Mouse (Mus musculus) thymus, postnatal 10 days (tissue): ENCODE results near the gene Tagap.

Experiments used
- DNase-seq, 2 experiments: peaks; one replicate each; pipeline ENCODE4 v3.0.0; 2021; ENCODE audit warnings: low spot score in 2 of 2

Gene Tagap

DNA sequence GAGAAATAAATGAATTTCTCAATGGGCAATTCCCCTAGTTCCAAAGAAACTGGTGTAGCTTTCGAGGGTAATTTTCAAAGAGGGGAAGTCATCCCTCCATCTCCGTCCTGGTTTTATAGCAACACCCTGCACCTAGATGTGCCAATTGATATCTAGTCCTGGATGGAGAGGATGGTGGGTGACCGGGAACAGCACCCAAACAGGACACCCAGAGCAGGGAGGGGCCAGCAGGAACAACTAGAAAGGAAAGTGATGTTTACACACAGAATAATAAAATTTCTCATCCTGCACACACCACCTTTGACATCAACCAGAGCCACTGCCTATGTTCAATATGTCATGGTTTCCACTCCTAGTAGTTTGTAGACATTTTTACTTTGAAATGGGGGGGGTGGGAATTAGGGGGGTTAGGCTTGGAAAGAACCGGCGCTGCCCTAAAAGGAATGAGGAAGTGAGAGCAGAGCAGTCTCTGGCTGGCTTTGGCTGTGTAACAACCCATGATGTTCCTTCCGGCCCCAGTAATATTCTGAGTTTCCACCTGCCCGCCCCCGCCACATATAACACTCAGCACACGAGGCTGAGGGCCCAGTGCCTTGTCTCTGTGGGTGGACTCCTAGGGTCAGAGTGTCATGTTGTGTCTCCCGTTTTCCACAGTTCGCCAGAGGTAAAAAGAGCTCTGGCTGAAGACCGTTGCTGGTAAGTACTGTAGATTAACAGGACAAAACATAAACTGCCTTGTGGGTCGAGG, at the start of gene Tagap:
TSS of gene Tagap (plus strand) at position 588 of the 748 bp plus-strand sequence.
- DNase-seq = no peak

DNA sequence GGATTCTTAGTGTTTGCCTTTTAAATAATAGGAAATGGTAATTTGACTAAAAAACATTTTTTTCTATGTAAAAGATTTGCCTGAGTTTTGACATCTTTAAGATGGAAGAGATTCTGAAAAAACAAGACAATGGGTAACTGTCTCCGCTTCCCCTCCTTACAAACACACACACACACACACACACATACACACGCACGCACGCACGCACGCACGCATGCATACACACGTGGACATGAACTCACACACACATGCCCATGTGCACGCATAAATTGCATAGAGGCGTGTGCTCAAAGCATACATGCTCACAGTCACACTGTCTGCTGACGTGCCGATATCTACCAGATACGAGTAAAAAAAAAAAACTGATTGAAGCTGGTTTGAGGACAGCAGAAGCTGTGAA, 49.3 kb upstream of the Tagap start:
- DNase-seq = no peak

DNA sequence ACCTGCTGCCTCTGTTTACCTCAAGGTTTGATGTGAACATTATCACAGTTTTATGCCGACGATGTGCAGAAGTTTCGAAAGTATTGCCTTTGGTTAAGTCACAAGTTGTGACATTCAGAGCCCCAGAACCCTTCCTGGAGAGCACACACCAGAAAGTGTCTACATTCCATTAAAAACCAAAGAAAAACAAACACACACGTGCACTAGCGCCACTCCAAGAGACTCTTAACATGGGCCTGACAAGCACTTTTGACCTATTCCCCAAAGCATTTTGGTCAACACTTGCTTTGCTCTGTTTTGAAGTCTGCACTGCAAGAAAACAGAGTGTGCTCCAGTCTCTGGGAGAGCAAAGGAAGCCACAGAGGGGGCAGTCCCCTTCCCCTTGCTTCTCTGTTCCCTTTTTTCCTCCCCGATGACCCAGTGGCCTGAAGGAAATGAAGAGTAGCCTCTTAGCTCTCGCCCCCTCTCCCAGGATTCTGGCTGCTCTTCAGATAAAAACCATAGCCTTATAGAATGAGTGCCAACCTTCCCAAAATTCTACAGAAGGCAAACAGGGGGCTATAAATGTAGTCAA, 48.5 kb upstream of the Tagap start:
- no peak for DNase-seq

GRCm38 (mm10) chr17:7877878-7878277, 47.9 kb upstream of the Tagap start:
- no peak for DNase-seq

DNA sequence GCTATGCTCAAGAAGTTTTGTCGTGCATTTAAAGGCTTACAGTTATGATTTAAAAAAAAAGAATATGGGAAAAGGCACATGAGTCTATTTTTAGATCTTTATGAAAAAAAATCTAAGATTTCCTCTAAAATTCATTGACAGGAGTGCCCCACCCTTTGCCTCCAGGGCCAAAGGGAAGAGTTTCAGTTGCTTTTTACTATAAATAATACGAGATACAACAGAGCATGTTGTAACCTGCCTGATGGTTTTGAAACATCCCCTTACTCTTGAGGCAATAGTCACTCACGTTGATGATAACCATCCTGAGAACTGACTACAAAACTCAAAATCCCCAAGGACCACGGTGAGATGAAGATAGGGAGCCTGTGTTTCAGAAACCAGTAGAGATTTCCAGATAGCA, 46.3 kb upstream of the Tagap start:
- DNase-seq = no peak

- DNase-seq = no peak
Measured at GRCm38 (mm10) chr17:7883126-7883525, 42.7 kb upstream of the Tagap start.

- DNase-seq = no peak
Measured at GRCm38 (mm10) chr17:7884606-7885005, 41.2 kb upstream of the Tagap start.

- DNase-seq = no peak
Measured at GRCm38 (mm10) chr17:7887071-7887815, 38.6 kb upstream of the Tagap start.

- no peak for DNase-seq
Measured at GRCm38 (mm10) chr17:7888291-7888690, 37.5 kb upstream of the Tagap start.

- no peak for DNase-seq
Measured at GRCm38 (mm10) chr17:7889026-7889425, 36.8 kb upstream of the Tagap start.

GRCm38 (mm10) chr17:7892676-7893075, 33.1 kb upstream of the Tagap start:
- no peak for DNase-seq

- DNase-seq = no peak
Measured at GRCm38 (mm10) chr17:7894094-7894493, 31.7 kb upstream of the Tagap start.

DNA sequence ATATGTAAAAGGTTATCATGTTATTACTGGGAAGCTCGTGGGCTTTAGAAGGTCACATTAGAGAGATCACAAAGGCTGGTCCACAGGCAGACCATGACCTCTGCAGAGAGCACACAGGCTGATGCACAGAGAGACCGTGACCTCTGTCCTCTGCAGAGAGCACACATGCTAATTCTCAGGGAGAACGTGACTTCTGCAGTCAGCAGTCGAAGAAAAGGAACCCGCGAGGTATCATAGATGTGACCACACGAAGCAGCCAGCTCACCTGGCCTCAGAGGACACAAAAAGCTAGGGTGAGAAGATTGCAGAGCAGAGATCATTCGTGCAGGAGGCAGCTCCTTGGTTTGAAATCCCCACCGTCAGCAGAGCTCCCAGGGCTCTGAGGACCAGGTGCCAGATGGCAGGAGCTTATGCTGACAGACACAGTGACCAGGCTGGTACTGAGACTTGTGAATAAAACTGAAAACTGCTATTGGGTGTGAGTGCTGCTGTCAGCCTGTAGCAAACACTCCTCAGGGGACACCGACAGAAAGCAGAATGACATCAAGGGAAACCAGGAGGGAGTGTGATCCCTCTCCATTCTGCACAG, 29.7 kb upstream of the Tagap start:
- no peak for DNase-seq

GRCm38 (mm10) chr17:7897120-7897519, 28.7 kb upstream of the Tagap start:
- peak in 1 of 2 experiments; percentile 2 for DNase-seq

DNA sequence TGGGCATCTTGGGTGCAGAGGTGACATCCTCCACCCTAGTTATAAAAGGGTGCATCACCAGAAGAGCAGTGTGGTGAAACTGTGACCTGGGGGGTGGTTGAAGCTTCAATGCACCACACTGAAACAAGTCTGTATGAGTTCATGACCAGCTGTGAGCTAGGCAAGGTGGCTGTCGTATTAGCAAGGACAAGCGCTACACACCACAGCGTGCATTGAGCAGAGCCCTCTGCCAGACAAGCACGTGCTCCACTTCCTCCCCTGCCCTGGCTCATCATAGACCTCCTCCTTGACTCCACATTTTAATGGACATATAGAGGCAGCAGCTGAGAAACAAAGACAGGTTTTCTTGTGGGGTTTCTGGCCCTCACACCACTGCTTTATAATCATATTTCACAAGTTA, 28.0 kb upstream of the Tagap start:
- DNase-seq = no peak

- no peak for DNase-seq
Measured at GRCm38 (mm10) chr17:7899233-7899632, 26.6 kb upstream of the Tagap start.

DNA sequence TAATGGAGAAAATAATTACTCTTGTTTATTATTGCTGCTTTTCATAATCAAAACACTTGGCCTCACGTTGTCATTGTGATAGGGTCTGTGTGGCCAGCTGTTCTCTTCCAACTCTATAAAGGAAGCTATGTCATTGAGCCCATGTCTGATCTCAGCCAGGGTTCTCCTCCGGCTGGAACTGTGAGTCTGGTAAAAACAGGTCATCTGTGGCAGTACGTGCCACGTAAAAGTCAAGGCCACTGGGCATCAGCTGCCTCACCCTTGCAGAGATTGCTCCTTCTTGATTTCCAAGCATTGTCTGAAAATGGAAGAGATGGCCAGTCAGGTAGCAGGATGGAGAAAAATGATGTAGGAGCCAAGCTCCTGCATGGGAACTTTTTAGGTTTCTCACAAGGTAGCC, 25.8 kb upstream of the Tagap start:
- no peak for DNase-seq

DNA sequence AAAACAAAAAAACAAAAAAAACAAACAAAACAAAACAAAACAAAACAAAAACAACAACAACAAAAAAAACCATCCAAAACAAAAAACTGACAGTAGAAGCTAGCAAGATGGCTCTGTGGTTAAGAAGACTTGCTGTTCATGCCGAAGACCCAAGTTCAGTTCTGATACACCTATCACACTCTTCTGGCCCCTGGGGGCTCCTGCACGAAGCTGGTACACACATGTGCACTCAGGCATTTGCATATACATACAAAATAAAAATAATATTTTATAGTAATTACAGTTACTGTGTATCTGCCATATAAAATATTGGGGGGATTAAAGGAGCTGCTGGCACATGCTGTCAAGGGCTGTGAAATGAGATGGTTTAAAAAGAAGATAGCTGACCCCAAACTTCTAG, 24.3 kb upstream of the Tagap start:
- DNase-seq = no peak

DNA sequence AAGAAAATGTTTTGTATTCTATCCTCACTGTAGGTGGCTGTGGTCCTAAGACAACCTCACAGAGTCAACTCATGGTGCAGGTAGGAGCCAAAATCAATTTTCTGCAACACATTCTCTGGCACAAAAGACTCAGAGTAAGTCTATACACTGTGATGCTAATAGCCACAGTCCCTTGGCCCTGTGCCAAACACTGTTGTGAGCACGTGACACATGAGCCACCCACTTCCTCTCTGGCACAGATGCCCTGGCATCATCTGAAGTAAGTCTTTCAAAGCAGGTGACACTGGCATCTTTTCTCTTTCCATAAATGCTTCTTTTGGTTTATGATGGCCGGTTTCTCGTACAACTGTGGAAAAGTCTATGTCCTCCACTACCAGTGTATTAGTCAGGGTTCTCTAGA, 23.4 kb upstream of the Tagap start:
- peak; percentile 83 to 88 for DNase-seq

DNA sequence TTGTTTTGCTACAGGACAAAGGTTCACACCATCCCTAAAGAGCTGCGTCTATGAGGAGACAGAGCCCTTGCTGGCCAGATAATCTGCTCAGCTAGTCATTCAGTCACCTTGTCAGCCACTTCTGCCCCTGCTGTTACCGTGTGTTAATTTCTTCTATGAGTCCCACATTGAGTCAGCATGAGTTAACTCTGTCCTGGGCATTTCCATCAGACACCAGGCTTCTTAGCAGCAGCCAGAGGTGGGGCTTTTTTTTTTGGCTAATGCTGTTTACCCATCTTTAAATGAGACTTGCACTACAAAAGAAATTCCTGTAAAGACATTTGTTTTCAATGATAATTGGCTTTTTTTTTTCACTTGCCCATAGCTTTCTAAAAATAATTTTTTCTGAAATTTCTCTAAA, 20.8 kb upstream of the Tagap start:
- DNase-seq = no peak

DNA sequence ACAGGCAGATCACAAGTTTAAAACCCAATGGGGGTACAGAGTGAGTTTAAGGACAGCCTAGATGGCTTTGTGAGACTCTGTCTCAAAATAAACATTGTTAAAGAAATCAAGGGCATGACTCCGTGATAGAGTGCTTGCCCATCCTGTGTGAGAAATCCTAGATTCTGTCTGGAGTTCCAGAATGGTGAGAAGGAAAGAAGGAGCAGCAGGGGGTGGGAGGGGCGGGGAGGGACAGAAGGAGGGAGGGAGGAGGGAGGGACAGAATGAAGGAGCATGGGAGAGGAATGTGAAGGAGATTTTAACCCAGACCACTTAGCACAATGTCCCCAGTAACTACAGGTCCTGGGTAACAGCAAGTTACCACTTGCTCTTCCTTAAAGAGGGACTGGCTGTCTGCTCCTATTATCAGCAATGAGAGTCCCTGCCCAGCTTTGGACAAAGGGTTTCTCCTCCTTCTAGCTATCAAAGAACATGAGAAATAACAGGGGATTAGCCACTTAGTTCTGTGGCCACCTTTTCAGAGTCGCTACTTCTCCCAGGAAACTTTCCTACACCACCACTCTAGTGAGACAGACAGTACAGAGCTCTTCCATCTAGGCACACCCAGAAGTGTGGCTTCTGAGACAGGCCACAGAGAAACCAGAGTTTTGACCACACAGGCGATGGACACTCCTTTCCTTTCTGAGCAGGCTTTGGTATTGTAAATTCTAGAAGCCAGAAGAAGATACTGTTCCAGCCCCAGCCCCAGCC, 19.7 kb upstream of the Tagap start:
- DNase-seq = no peak
